Mouse (Mus musculus) erythroblast, adult 5-6 weeks (primary cell): ENCODE results near the gene Pou3f3. TPM values are rescaled to one million over a fixed set of nuclear protein-coding genes. Genes with fewer than 3 reads are reported as not detected.

Experiments used
- ATAC-seq: replicated peaks from 2 replicates; pipeline ENCODE4 v1.8.0; 2016; ENCODE audit warnings: moderate number of reproducible peaks, mild to moderate bottlenecking, moderate TSS enrichment, inconsistent platforms; ENCODE audit not compliant: poor library complexity, low FRiP score, severe bottlenecking
- total RNA-seq, 2 experiments: library from RNA; stranded (forward) in 1 of 2; stranded (reverse) in 1 of 2; fragments of 150-400 nt in 1 of 2; fragments of 200-764, 138-1000 nt in 1 of 2; gene quantifications; 2 replicates each; pipeline versions ENCODE4 v1.2.3 to v1.2.4; 2015 to 2017; ENCODE audit warnings: low replicate concordance in 2 of 2

The Pou3f3 gene
- total RNA-seq, 2 experiments from 2014 or later, result not detected

GRCm38 (mm10) chr1:42707611-42708130, 12.1 kb downstream of the Pou3f3 start:
- no peak for ATAC-seq

DNA sequence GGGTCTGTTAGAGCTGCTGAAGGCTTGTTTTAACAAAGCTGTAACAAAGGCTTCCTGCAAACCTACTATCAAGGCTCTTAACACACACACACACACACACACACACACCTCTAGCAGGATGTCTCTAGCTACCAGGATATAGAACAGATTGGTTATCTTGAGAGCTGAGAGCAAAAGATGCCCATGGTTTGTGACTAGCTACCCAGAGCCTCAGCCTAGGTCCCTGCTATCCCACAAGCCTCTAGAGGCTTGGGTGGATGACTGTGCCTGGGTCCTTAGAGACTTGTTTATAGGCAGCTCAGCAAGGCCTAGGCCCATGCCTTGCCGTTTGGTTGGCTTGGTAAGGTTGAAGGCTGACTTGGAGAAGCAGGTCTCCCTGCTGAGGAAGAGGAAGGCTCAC, 13.5 kb downstream of the Pou3f3 start:
- no peak for ATAC-seq

DNA sequence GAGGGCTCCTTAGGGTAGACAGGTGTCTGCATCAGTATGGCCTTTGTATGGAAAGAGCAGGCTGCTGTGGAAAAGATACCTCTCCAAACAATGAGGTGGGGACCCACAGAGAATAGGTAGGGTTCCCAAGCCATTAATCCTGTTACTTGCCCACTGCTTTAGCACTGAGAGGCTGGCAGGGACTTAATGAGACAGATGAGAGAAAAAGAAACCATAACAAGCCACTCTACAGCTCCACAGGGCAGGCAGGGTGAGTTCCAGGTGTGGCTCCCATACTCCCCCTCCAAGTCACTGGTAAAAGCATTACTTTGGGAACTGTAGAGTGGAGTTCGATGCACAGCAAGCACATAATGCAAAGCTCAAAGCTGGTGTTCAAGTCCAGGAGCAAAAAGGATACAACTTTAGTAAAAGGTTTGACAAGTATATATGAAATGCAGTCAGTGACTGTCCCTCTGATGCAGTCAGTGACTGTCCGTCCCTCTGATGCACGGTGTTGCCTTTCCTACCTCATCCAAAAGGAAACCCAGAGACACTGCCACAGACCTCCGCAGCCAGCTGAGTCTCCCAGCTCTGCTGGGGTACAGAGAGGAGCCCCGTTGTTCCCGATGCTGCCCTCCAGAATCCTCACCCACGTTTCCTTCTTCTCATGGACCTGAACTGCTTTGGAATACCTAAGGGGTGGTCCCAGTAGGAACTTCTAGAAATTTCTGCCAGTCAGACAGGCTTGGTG, 14.0 kb downstream of the Pou3f3 start:
- no peak for ATAC-seq

GRCm38 (mm10) chr1:42710234-42710633, 14.7 kb downstream of the Pou3f3 start:
- no peak for ATAC-seq

DNA sequence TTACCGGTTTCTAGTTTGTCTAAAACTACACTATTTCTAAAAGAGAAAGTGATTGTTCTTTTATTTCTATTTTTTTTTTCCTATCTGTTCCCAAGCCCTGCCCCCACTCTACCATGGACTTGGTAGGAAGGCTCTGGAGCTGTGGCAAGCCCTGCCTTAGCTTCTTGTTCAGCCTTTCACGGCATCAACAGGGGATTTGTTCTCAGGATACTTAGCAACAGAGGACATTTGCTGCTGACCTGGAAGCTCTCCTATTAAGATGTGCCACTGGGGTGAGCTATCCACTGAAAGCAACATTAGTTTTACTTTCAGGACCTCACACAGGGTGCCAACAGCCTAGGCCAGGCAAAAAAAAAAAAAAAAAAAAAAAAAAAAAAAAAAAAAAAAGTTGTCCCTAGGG, 15.4 kb downstream of the Pou3f3 start:
- ATAC-seq, result no peak

DNA sequence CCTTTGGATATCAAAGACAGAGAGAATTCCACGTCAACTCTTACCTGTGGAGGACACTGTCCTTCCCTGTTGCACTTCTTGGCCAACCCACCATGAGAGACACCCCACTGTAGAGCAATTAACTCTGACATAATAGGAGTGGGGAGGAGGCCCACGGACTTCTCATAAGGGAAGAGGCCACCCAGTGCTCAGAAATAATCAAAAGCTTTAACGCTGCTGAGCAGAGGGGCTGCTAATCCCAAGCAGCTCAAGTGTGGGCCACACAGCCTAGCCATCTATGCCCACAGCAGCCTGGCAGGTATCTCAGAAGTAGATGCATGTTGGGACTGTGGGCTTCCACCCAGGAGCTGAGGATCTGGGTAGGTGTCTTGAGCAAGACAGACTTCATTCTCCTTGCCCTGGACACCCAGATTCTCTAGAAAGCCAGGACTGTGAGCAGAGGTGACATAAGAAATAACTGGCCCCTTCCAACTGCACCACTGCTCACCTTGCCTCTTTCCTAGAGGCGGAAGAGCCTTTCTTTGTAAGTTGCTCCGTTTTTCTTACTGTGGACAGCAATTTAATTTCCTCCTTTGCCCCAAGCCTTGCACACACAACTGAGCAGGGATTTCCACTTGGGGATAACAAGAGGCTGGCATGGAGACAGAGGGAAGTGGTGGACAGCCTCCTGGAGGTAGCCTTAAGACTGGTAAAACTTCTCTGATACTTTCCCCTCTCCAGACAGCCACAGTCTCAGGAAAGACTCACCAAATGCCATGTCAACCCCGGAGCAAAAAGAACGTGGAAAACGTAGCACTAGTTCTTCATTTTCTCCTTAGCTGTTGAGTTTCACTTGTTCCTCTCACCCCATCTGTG, 16.1 kb downstream of the Pou3f3 start:
- ATAC-seq, result no peak

GRCm38 (mm10) chr1:42712311-42712690, 16.7 kb downstream of the Pou3f3 start:
- no peak for ATAC-seq

- ATAC-seq, result no peak
These were observed 17.8 kb downstream of the Pou3f3 start for GRCm38 (mm10) chr1:42713104-42713932.

GRCm38 (mm10) chr1:42714016-42714931, 18.7 kb downstream of the Pou3f3 start:
- ATAC-seq, result no peak

DNA sequence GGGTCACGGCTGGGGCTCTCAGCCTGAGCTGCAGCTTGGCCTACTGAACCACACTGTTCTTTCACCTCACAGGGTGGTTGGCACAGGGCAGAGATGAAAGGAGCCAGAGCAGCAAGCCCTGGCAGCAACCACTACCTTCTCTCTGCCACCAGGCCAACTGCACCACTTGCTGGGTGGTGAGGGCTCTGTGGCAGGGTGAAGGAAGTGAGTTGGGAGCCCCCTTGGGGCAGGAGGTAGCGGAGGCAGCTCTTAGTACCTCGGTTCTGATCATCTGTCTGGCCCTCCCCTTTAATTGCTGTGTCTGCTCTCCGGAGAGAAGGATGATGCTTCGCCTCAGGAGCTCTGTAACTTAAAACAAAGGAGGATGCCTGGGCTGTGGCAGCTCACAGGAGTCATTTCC, 23.0 kb downstream of the Pou3f3 start:
- ATAC-seq, result no peak

GRCm38 (mm10) chr1:42721353-42721752, 25.8 kb downstream of the Pou3f3 start:
- ATAC-seq, result no peak

DNA sequence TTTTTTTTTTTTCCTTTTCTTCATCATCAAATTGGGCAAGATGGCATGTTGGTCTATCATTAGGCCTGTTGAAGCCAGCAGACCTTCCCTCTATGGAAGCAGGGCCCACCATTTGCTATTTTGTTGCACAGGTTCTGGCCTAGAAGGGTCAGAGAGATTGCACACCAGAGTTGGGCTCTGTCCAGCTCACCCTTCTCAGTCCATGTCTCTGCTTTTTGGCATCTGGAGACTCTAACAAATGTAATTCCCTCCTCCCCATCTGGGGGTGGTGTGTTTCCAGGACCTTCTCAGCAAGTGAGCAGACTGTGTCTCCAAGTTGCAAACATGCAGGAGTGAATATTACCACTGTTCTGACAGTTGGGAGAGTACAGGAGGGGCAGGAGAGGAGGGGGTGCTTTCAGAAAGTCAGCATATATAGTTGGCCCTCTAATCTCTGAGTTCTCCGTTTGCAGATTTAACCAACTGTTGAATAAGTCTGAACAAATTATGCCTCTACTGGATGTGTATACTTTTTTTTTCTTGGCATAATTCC, 28.3 kb downstream of the Pou3f3 start:
- ATAC-seq, result no peak

- no peak for ATAC-seq
These were observed 29.3 kb downstream of the Pou3f3 start for GRCm38 (mm10) chr1:42724881-42725280.

DNA sequence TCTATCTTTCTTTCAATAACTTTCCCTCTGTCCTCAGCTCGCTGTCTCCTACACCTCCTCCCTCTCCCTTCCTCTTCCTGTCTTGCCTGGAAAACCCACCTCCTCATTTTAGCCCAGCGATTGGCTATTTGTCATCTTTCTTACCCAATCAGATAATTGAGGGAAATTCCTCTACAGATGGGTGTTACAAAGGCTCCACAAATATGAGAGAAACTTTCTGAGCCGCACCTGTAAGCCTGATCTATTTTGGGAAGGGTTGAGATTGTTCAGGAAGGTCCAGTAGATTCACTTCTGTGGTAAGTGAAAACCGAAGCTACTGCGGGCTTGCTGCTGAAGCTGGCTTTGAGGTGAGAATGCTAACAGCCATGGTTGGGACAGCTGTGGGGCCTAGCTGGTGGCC, 31.6 kb downstream of the Pou3f3 start:
- ATAC-seq, result no peak

DNA sequence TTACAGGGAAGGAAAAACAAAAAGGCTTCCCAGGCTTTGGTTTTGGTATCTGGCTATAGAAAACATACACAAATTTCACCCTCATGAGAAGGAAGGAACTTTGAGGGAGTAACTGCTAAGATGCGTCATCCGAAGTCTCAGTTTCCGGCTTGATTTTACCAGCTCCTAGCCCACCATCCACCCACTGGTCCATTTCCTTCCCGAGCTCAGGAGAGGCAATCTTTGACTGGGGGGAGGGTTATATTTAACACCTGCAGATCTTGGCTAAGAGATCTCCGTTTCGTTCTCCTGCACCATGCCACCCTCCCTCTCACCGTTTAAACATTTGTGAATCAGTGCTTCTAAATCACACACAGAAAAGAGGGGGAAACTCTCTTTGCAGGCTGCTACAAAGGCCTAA, 32.1 kb downstream of the Pou3f3 start:
- ATAC-seq, result no peak

DNA sequence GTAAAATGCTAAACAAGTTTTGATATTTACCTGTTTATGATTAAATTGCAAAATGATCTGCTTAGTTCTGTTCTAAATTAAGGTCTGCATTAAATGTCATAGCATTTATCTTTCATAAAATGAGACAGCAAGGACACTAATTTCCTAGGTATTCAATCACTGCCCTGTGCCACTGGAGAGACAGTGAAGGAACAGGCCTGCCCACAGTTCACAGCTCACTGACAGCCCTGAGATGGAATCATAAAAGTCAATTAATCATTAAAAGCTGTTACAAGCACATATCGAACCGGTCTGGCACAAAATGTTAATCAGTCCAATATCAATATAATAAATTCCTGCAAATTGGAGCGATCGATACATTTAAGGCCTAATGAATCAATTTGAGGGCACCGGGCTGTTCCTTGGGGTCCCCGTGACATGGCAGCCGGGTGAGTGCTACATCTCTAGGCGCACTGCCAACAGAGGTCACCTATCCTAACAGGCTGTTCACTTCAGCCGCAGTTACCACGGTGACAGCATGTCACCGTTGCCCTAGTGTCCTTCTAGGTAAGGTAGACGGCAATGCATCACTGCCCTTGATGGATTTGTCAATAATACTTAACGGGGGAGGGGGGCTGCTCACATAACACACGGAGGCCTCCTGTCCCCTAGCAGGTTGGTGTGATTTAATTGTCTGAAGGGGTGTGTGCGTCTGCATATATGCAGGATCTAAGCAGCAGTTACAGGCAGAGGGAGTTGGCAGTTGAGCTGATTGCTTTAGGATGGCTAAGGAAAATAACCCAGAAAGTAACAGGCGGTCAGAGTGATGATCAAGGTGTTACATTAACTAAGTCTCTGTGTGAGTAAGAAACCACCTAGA, 46.0 kb downstream of the Pou3f3 start:
- ATAC-seq, result no peak

DNA sequence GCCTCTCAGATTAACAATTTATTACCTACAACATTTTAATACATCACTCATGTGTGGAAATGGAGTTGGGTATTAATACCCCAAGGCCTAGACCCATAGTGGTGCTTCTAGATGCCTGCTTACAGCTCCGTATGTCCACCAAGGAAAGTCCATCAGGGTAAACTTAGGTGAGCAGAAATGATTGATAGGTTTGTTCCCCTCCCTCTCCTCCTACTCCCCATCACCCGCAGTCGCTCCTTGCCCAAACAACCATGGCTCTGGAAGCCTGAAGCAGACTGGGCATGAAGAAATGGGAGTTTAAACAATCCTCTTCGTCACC, 46.6 kb downstream of the Pou3f3 start:
- ATAC-seq, result no peak

DNA sequence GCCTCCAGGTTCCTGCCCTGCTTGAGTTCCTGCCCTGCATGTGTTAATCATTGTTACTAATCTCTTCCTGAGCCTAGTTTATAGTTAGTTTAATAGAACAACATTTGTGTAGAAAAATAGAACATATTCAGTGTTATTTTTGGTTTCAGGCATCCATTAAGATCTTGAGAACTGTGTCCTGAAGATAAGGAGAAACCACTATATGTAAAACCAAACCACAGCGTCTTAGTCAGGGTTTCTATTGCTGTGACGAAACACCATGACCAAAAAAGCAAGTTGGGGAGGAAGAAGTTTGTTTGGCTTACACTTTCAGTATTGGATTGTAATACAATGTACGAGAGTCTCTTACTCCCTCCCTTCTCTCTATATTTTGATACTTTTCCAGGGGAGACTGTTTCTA, 49.5 kb downstream of the Pou3f3 start:
- ATAC-seq, result no peak
